Mouse (Mus musculus): ENCODE data around the gene Tbc1d2.

DNA sequence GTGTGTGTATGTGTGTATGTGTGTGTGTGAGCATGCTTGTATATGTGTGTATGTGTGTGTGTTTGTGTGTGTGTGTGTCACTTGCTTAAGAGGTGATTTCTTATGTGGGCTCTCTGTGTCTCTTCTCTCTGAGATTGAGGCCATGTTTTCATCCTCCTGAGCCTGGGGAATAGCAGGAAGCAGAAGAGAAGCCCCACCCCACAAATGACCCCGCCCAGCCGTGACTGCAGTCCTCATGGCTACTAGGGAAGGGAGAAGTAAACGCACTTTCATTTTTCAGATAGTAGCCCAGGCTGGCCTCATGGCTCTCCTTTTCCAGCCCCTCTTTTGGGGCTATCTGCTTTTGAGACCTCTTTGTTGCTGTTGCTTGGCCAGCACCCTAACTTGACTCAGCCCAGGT is 26.6 kb upstream of the Tbc1d2 start:
- TF ChIP-seq CTCF (IDR thresholded peaks at IDR 0.05; ENCODE audit: low read depth), result no peak
- no peak for TF ChIP-seq EP300 (IDR thresholded peaks at IDR 0.05; ENCODE audit: low read depth)
